ENCODE assay signal across 27 mouse cellular contexts in the genomic region with DNA sequence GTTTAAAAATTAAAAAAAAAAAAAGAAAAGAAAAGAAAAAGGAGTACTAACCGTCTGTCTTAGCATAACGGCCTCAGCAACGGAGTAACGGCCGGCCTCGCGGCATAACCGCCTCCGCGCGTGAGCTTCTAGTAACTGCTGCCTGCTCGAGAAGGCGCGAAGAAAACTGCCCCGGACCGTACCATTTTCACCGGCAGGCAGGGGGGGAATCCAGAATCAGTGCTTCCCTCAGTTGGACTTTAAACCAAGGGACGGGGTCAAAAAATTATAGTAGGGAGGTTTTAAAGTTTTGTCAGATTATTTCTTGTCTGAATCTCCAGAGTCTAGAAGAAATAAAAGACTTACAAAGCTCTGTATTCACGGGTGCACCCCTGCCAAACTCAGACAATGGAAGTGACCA. TPM values are rescaled to one million over a fixed set of nuclear protein-coding genes. Genes with fewer than 3 reads are reported as not detected.
DNase-seq lines count a peak whose midpoint lies in the region; TF ChIP-seq lines count a peak whose summit lies in the region.
"Had no signal": no experiment of that assay in that cellular context is flagged by ENCODE, and none has a peak within 500 bp of the region (broad histone marks: within the 10 kb centered on the region; RNA-seq: fewer than 3 reads in every experiment).

A gene (minus strand): TSS at position 101 of the 400 bp plus-strand sequence.

- no peak for TF ChIP-seq CTCF in testis, adult 2 months (IDR thresholded peaks at IDR 0.05; ENCODE audit: control insufficient read depth, insufficient read depth, insufficient replicate concordance, low read depth, low read length)

- no peaks in the 10 kb centered on the region for H3K27me3 ChIP-seq in testis, adult 2 months (ENCODE audit: control insufficient read depth, insufficient read depth, low read length)
- H3K27me3 ChIP-seq: CH12.LX; embryonic facial prominence, embryonic 13.5 days; embryonic facial prominence, embryonic 15.5 days; forebrain, embryonic 12.5 days had no signal

- no peak for DNase-seq in testis, postnatal 10 days (ENCODE audit: low spot score)
- peak; percentile 17 for DNase-seq in ZHBTc4 (ENCODE audit: low read depth, low spot score)
- no peak for DNase-seq in adrenal gland, postnatal 10 days
- DNase-seq in kidney, adult 9 months, result no peak
- DNase-seq: adrenal gland, adult 2 months; adrenal gland, postnatal 14 days; adrenal gland, postnatal 36 days; B cell, adult 2 months; cerebellum, adult 18-20 months; cerebellum, adult 8-10 months; cerebellum, adult 9-11 months; cerebellum, postnatal 14 days; cerebellum, postnatal 36 days; embryo, embryonic 11 days had no signal

- H3K36me3 ChIP-seq in testis, adult 2 months (ENCODE audit: control insufficient read depth, insufficient read depth, low read length), result no peaks in the 10 kb centered on the region
- H3K36me3 ChIP-seq: embryonic facial prominence, embryonic 13.5 days; embryonic facial prominence, embryonic 15.5 days; forebrain, embryonic 10.5 days; forebrain, embryonic 12.5 days had no signal

- H3K4me1 ChIP-seq in testis, adult 2 months (ENCODE audit: control insufficient read depth, insufficient read depth, low read length), result no peaks in the 10 kb centered on the region
- H3K4me1 ChIP-seq: embryonic facial prominence, embryonic 13.5 days; embryonic facial prominence, embryonic 15.5 days; forebrain, embryonic 10.5 days; forebrain, embryonic 12.5 days had no signal

- H3K4me3 ChIP-seq in testis, adult 2 months (ENCODE audit: control insufficient read depth, low read depth, low read length), result no peak within 1 kb of the TSS; the same call in 1 of the 2 replicates
- H3K4me3 ChIP-seq: embryonic facial prominence, embryonic 13.5 days; embryonic facial prominence, embryonic 15.5 days; erythroblast, embryonic 14.5 days; forebrain, embryonic 10.5 days; forebrain, embryonic 12.5 days had no signal

- TF ChIP-seq POLR2A in testis, adult 2 months (IDR thresholded peaks at IDR 0.05; ENCODE audit: control insufficient read depth, low read depth, low read length), result no peak

- peak within 1 kb of the TSS; percentile 90 for H3K27ac ChIP-seq in testis, adult 2 months (ENCODE audit: control insufficient read depth, insufficient read depth, low read depth, low read length)
- H3K27ac ChIP-seq: embryonic facial prominence, embryonic 13.5 days; embryonic facial prominence, embryonic 15.5 days; forebrain, embryonic 10.5 days; forebrain, embryonic 12.5 days had no signal

RNA-seq across cellular contexts. Expression of the gene that starts here (rescaled TPM):
- polyA plus RNA-seq in testis, adult 2 months (2012; rRNA removed), result 0.53 and 0.78 TPM in 2 replicates
- total RNA-seq in adrenal gland, postnatal 10 days (2021), result under 1 TPM in 1 of 2 experiments, not detected in 1; 0.09 TPM
- total RNA-seq: adrenal gland, postnatal 14 days; CH12.LX; common myeloid progenitor, adult 5-6 weeks; MEL had no signal
- polyA plus RNA-seq: adrenal gland, adult 2 months; CD4-positive, CD25-positive, alpha-beta regulatory T cell, adult 4 months; embryonic facial prominence, embryonic 13.5 days; embryonic facial prominence, embryonic 15.5 days; erythroblast, embryonic 14.5 days; forebrain, embryonic 10.5 days; forebrain, embryonic 12.5 days; forebrain, embryonic 14.5 days; forebrain, embryonic 16.5 days; frontal cortex, adult 2 months had no signal
